Mouse (Mus musculus) right cerebral cortex, postnatal 25 days (tissue): ENCODE measurements at regions not wholly inside any gene's neighbourhood (a gene's known extent, or its start where the extent isn't known, plus 50 kb on each side); places are given as distances from the start of the nearest gene placed in this dataset.

Experiments
- DNase-seq: peaks from one replicate; pipeline ENCODE4 v3.0.0; 2022

GRCm38 (mm10) chr3:101161941-101162531, 52.0 kb upstream of the Ptgfrn start:
- no peak for DNase-seq

- DNase-seq, result no peak
Measured at GRCm38 (mm10) chr3:101161421-101161940, 51.4 kb upstream of the Ptgfrn start.
